ENCODE assay signal across 10 mouse cellular contexts in the genomic region with DNA sequence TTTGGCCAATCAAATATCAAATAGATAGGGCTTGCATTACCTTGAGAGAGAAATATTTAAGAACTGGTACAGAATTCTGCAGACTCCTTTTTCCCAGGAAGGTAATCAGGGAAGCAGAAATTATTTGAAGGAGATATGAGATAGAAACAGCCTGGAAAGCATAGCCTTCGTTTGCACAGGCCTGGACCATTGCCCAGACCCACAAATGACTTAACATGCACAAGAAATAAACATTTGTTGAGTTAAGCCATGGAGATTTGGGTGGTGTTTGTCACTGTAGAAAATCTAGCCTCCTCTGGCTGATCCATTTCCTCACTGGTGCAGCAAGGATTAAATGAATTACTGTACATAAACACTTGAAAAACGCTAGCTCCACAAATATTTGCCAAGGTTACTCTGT.
A peak's percentile ranks its signal among the peaks of the same experiment; 100 is the strongest.
DNase-seq lines count a peak whose midpoint lies in the region; ATAC-seq and TF ChIP-seq lines count a peak whose summit lies in the region.
"Had no signal": no experiment of that assay in that cellular context is flagged by ENCODE, and none has a peak within 500 bp of the region (broad histone marks: within the 10 kb centered on the region; RNA-seq: fewer than 3 reads in every experiment).

No protein-coding gene starts in this region.

- ATAC-seq in lung, embryonic 15.5 days (ENCODE audit: borderline replicate concordance, extremely low read depth, low FRiP score, low TSS enrichment) = peak; percentile 77
- no peak for ATAC-seq in midbrain, embryonic 15.5 days (replicated peaks)
- ATAC-seq: forebrain, embryonic 13.5 days had no signal

- H3K27me3 ChIP-seq in lung, embryonic 15.5 days = no peaks in the 10 kb centered on the region
- no peaks in the 10 kb centered on the region for H3K27me3 ChIP-seq in midbrain, embryonic 15.5 days (replicated peaks)
- H3K27me3 ChIP-seq: forebrain, embryonic 13.5 days; limb, embryonic 13.5 days had no signal

- H3K4me1 ChIP-seq in lung, embryonic 15.5 days = peaks cover 22% of the 10 kb centered on the region
- H3K4me1 ChIP-seq in midbrain, embryonic 15.5 days = no peaks in the 10 kb centered on the region
- H3K4me1 ChIP-seq: forebrain, embryonic 13.5 days had no signal

- no peak overlapping the region for H3K9ac ChIP-seq in lung, embryonic 15.5 days
- no peak overlapping the region for H3K9ac ChIP-seq in midbrain, embryonic 15.5 days
- H3K9ac ChIP-seq: forebrain, embryonic 13.5 days; limb, embryonic 13.5 days had no signal

- H3K4me2 ChIP-seq in lung, embryonic 15.5 days = no peak overlapping the region
- H3K4me2 ChIP-seq in midbrain, embryonic 15.5 days = no peak overlapping the region
- H3K4me2 ChIP-seq: forebrain, embryonic 13.5 days; limb, embryonic 13.5 days had no signal

- no peak overlapping the region for H3K4me3 ChIP-seq in layer of hippocampus, adult 2 months
- H3K4me3 ChIP-seq in lung, embryonic 15.5 days = no peak overlapping the region
- H3K4me3 ChIP-seq in midbrain, embryonic 15.5 days = no peak overlapping the region
- H3K4me3 ChIP-seq: forebrain, embryonic 13.5 days; limb, embryonic 13.5 days had no signal

- no peak for TF ChIP-seq CTCF in layer of hippocampus, adult 2 months (conservative IDR thresholded peaks at IDR 0.05)

- 6% methylated on average over 2 of the region's 2 CpGs for WGBS in lung, embryonic 15.5 days
- WGBS in midbrain, embryonic 15.5 days = 72% methylated on average over 2 of the region's 2 CpGs

- peak; percentile 18 for DNase-seq in gastrocnemius, adult 18-20 months (ENCODE audit: low spot score)
- DNase-seq in gastrocnemius, postnatal 25 days = no peak
- no peak for DNase-seq in layer of hippocampus, adult 2 months (ENCODE audit: low spot score in 2 of 2)
- no peak for DNase-seq in layer of hippocampus, postnatal 25 days (ENCODE audit: extremely low spot score in 1 of 2, low spot score in 1 of 2)
- DNase-seq in NIH3T3 (ENCODE audit: low read depth) = peak; percentile 28
- DNase-seq in spleen, postnatal 14 days (ENCODE audit: low spot score in 2 of 2) = no peak

- no peaks in the 10 kb centered on the region for H3K36me3 ChIP-seq in lung, embryonic 15.5 days
- no peaks in the 10 kb centered on the region for H3K36me3 ChIP-seq in midbrain, embryonic 15.5 days (replicated peaks)
- H3K36me3 ChIP-seq: limb, embryonic 13.5 days had no signal

- peak overlapping the region; percentile 48; the same call in 1 of the 2 replicates for H3K27ac ChIP-seq in layer of hippocampus, adult 2 months
- H3K27ac ChIP-seq in lung, embryonic 15.5 days = peak overlapping the region; percentile 60
- no peak overlapping the region for H3K27ac ChIP-seq in midbrain, embryonic 15.5 days
- H3K27ac ChIP-seq: forebrain, embryonic 13.5 days; limb, embryonic 13.5 days had no signal

- H3K9me3 ChIP-seq in lung, embryonic 15.5 days = no peaks in the 10 kb centered on the region
- H3K9me3 ChIP-seq in midbrain, embryonic 15.5 days = no peaks in the 10 kb centered on the region
- H3K9me3 ChIP-seq: forebrain, embryonic 13.5 days; limb, embryonic 13.5 days had no signal

Comparison
In these comparisons a context has a peak if more than half of its experiments do, and no peak if none do; other contexts are left out.
1. DNase-seq: peak in gastrocnemius, adult 18-20 months (single experiment) and NIH3T3 (single experiment); none in gastrocnemius, postnatal 25 days (single experiment), layer of hippocampus, adult 2 months (0 of 2), layer of hippocampus, postnatal 25 days (0 of 2) and spleen, postnatal 14 days (0 of 2).